Mouse (Mus musculus): Measurements from ENCODE around the gene Cubn.

Gene Cubn

DNA sequence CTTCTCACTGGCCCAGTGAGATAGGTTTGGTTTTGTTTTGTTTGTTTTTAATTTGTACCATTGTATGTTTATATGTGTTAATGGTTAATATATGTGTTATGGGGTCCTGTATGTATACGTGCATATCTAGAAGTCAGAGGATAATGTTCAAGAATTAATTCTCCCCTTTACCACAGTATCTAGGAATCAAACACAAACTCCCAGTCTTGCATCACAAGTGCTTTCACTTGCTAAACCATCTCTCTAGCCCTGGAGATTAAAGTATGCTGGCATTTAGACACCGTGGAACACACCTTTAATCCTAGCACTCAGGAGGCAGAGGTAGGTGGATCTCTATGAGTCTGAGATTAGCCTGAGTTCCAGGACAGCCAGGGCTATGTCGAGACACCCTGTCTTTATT, 83.3 kb downstream of the Cubn start:
- DNase-seq (ENCODE audit: low spot score in 2 of 2) = no peak

DNA sequence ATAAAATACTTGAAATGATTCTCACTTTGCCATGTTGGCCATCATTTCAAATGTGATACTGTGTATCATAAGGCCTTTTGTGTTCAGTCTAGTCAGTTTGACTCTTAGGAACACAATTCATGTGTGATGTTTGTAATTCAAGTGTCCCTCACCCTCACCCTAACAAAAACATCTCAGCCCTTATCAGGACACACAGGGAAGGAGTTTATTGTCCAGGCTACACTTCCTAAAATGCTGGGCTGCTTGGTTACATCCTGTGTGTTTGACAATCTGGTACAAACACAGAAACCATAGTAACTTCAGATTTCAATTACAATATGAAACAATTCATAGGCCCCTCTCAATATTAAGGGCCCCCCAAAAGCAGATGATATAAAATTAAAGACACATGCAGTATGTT, 83.9 kb downstream of the Cubn start:
- DNase-seq (ENCODE audit: low spot score in 2 of 2) = no peak

DNA sequence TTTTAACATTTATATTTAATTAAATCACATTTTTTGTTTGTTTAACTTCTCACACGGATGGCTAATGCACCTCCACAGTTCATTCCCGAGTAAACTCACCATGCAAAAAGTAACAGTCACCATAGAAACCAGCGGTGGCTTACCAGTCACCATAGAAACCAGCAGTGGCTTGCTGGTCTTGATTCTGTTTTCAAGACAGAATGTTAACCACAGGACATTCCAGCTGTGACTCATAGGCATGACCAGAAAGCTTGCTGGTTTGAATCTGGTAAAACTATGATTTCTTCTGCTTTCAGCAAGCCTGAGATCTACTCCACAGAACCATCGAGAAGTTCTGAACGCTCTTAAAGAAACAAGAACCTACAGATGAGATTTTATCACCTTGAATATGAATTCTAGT, 84.3 kb downstream of the Cubn start:
- peak; percentile 55 to 62 for DNase-seq (ENCODE audit: low spot score in 2 of 2)

DNA sequence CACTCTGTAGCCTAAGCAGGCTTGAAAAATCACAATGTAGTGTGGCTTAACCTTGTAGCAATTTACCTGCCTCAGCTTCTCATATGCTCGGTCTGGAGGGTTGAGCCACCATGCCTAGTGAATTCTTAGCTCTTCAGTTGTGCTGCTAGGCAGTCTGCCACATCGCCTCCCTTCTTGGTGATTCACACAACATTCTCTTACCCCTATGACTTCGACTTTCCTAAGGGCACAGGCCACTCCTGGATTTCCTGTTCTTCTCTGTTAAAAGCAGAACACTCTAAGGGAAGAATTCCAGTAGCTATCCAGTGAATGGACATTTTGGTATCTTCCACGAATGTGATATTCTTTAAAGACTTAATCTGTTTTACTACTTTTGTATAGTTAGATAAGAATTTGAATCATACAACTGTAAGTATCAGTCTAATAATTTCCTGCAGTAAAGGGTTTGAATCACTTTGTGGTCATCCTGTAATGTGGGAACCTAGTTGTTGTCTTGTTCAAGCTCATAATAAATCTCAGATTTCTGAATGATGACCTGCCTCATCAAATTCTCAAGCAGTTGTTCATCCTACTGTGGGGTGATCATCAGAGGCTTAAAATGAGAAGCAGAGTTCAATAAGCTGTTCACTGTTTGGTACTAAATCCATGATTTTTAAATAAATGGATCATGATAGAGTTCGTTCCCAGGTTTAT, 86.5 kb downstream of the Cubn start:
- no peak for DNase-seq (ENCODE audit: low spot score in 2 of 2)

DNA sequence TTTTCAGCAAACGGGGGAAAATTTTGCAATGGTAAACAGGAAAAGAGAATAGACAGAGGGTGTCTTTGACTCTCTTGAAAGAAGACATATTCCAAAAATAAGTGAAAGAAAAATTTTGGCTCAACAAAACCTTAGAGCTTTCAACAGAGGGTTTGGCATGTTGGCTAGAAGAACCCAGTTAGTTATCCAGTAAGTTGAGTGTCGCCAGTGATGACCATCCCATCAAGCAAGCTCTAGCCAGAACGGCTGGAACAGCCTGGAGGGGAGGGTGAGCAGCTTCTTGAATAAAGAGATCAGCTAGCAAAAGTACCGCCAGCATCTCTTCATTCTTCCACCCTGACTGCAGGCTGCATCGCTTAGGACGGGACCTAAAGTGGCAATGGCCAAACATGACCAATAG, 90.8 kb downstream of the Cubn start:
- peak; percentile 57 to 65 for DNase-seq (ENCODE audit: low spot score in 2 of 2)

DNA sequence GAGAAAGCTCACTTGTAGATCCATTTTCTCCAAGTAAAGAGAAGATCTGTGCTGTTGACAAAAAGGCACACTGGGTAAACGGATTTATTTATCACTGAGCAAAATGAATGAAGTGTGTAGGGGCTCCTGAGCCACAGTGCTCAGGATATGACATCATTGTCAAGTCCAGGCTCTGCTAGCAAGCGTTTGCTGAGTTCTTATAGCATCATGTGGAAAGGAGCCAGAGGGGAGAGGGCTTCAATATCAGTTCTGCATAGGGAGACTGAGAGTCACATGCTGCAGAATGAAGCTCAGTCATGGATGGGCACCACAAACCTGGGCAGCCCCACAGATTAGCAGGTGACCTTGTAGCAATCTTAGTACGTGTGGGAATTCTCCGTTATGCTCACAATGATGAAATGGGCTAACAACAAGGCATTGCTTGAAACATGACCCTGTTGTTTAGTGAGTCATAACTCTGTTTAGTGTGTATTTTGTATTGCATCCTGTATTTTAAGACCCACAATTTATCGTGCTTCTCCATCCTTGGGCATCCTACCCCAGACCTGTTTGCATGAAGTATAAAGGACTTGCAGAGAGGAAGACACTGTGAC, 92.0 kb downstream of the Cubn start:
- DNase-seq (ENCODE audit: low spot score in 2 of 2) = no peak

DNA sequence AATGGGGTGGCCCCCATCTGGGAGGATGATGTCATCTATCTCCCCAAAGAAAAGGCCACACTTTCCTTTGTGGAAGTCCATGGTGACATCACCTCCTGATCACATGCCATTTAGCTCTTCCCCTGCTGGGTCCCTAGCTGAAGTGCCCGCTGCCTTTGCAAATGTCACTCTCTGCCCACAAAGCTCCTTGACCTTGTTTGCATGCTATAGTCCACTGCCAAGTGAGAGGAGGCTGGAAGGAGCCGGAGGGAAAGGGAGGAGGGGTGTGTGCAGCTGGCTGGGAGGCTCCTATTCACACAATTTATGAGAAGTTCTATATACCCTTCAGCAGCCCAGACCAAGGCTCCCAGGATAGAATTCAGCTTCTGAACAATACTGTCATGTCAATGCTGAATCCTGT, 92.7 kb downstream of the Cubn start:
- DNase-seq (ENCODE audit: low spot score in 2 of 2) = peak; percentile 74 to 77

DNA sequence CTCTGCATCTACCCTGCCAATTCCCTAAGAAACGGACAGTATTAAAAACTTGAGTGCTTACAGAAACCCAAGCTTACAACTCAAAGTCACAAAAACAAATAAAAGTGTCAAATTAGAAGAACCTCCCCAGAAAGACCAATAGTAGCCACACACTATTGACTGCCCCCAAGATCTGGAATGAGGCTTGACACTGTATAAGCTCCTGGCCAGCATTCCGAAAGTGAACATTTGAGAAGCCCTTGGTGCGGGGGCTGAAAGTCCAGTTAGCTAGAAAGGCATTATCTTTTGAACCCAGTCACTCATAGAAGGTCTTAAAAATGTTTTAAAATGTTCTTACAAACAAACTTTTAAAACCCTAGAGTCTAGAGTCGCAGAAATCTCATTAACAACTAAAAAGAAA, 93.1 kb downstream of the Cubn start:
- no peak for DNase-seq (ENCODE audit: low spot score in 2 of 2)

DNA sequence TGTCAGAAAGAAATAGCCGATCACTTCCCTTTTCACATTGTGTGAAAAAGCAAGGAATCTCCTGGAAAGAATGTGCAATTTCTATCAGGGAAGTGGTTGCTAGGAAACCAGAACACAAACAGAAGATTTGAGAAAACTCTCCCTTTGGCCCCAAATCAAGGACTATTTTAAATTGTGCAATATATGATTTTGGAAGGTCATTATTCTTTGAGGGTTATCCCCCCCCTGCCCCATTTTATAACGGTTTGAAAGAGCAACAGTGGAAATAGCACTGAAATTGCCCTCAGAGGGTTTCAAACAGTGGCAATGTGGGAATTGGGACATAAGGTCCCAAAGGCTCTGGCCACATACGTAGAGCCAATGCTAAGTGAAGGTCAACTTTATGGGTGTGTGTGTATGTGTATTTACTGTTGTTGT, 95.5 kb downstream of the Cubn start:
- peak; percentile 59 to 64 for DNase-seq (ENCODE audit: low spot score in 2 of 2)

DNA sequence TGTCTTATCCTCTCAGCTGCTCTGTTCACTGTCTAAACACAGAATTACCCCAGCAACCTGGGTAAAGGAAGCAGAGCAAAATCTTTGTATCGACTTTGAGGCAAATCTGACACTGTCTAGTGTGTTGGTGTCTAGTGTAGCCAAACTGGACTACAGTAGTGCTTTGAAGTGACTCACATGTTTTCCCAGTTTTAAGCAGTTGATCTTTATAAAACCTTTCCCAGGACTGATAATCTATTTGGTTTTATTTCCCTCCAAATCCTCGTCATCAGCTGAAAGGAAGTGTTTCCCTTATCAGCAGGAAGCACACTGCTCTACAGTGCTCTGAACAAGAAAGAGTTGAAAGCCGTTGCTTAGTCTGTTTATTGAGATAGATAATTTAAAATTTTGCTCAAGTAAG, 100.6 kb downstream of the Cubn start:
- DNase-seq (ENCODE audit: low spot score in 2 of 2) = peak; percentile 55 to 82

DNA sequence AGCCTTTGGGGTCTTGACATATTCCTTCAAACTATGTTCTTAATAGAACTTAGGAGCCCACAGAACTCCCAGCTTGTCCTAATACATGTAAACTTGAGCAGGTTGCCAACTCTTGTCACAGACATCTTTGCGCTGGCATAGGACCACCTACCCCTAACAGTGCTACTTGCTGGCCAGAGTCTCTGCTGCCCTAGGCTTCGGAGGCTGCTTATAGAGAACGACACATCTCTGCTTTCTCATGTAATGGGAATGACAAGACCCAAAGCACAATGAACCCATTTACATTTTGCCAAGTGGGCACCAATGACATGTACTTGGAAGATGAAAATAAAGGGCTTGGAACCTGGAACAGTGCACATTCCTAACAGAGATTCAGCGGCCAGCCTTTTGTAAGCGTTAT, 105.0 kb downstream of the Cubn start:
- no peak for DNase-seq (ENCODE audit: low spot score in 2 of 2)

DNA sequence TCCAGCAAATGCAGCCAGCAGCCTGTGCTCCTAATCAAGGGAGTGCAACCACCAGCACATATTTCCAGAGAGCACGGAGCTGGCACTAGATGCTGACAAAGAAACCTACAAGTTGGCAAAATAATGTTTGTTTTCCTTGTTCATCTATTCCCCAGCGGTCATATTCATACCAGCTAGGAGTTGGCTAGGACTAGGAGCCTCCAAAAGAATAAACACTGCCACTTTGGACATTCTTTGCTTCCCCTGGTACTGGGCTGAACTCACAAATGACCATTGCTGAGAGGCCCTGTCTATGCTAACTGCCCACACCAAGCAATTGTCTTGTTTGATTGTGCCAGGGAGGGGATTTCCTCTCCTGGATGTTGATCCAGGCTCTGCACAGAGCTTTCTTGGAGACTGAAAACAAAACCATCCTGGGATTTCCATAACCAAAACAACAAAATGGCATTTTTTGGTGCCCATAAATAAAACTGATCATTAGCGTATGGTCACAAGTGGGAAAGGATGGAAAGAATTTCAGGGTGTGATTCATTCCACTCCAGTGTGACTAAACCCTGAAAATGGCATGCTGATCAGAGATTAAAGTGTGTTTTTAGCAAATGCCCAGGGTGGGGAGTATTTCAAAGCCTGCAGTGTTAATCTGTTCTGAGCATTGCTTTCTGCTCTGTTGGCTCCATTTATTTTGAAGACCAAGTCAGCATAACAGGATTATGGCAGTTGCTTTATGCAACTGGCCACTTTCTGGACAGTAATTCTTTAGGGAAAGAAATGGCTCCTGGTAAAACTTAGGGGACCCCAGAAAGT, 105.9 kb downstream of the Cubn start:
- no peak for DNase-seq (ENCODE audit: low spot score in 2 of 2)

DNA sequence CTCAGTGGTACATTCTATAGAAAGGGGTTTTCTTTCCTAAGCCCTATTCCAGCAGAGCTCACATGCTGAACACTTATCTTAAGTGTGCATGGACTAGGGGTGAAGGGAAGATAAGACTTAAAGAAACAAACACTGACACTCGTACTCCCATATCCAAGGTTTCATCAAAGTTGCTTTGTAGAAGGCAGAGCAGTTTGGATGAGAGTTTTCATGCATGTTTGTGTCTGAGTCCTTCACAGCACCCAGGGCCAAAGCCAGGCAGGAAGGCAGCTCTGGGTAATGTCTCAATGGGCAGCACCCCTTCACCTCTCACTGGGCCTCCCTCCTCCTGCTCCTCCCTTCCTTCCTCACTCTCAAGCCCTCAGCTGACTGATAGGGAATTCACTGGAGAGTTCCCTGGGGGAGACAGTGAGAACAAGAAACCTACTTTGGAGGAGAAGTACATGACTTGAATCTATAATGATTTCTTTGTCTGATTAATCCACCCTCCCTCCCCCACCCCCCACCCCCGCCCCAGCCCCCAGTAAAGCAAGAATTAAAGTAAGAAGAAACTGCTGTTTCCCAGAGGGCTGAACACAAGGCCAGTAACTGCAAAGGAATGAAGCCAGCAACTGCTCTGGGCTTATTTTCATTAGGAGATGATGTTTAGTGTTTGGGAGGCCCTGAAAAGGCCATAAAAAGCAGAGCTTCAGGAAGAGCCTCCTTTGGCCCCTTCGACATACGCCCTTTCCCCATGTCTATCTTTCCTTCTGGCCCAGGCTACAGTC, 106.7 kb downstream of the Cubn start:
- DNase-seq (ENCODE audit: low spot score in 2 of 2) = peak; percentile 75 to 79

DNA sequence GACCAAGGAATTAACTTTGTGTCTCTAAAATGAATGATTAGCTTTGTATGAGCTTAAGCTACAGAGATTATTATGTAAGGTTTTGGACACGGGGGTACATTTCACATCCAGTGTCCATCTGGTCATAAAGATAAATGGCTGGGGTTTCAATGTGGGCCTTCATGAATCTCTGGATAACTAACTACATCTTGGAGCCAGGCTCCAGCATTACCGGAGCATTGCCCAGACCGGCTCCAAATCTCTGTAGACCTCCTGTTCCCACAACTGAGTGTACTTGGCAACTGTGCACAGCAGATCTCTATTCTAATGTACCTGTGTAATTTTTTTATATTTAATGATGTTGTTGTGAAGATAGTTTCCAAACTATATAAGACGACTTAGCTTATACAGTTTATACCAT, 115.4 kb downstream of the Cubn start:
- no peak for DNase-seq (ENCODE audit: low spot score in 2 of 2)

DNA sequence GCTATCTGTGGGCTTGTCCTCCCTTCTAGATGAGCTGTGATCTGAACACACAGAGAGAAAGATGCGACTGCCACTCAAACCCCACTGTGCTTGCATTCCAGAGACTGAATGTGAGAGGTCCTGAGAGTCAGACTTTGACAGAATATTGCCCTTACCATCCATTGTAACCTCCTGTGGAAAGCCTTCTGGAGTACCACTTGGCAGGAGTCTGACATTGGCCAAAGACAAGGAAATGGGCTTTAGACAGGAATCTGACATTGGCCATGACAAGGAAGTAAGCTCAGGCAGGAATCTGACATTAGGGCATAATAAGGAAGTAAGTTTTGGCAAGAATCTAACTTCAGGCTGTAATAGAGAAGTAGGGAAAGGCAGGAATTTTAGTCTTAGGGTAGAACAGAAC, 118.3 kb downstream of the Cubn start:
- peak in 1 of 2 experiments; percentile 24 for DNase-seq (ENCODE audit: low spot score in 2 of 2)

DNA sequence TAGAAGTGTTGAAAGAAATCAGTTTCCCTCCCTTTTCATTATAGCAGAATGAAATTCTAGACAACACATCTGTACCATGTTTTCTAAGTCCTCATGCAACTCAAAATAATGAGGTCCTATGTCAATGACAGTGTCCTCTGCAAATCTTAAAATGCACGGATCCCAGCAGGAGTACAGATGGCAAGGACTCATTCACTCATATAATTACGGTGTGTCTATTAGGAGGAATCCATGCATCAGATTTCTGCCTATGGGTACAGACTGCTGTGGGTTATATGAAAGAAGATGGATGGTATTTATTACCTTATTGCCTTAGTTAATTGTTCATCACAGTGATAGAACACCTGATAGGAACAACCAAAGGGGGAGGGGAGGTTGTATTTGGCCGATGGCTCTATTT, 118.8 kb downstream of the Cubn start:
- DNase-seq (ENCODE audit: low spot score in 2 of 2) = no peak

DNA sequence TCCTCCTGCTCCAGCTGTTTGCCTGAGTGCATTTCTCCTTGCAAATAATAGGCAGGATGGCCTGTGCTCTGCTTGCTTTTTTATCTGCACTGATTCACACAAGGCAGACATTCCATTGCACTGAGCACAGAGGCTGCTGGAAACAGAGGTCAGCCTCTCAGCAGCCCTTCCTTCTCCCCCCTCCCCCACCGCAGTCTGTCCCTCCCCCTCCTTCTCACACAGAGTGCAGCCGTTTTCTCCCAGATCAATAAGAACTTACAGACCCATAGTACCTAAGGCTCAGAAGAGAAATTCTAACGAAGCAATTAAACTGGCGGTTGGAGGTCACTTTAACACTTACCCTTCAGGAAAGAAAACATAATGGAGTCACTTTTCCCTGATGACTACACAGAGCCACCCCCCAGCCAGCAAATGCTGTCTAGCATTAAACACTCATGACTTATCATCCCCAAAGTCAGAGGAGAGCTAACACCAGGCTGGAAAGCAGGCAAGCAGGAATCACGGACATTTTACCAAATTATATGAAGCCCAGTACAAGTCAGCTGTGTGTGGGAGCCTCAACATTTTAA, 119.3 kb downstream of the Cubn start:
- DNase-seq (ENCODE audit: low spot score in 2 of 2) = peak; percentile 75 to 86

DNA sequence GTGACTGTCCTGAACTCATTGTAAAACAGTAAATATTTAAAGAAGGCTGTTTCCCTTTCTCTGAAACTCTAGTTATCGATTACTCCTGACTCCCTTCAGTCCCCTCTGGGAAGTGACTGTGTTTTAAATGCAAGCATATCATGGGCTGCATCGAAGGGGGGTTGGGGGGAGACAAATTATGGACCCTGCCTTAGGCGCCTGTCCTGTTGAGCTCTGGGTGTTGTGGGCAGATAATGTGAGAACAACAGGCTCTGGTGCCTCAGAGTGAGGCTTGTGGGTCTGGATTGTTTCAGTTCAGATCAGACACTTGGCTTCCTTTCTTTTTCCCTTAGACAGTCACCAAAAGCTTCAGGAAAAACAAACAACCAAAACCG, 119.8 kb downstream of the Cubn start:
- DNase-seq (ENCODE audit: low spot score in 2 of 2) = no peak

DNA sequence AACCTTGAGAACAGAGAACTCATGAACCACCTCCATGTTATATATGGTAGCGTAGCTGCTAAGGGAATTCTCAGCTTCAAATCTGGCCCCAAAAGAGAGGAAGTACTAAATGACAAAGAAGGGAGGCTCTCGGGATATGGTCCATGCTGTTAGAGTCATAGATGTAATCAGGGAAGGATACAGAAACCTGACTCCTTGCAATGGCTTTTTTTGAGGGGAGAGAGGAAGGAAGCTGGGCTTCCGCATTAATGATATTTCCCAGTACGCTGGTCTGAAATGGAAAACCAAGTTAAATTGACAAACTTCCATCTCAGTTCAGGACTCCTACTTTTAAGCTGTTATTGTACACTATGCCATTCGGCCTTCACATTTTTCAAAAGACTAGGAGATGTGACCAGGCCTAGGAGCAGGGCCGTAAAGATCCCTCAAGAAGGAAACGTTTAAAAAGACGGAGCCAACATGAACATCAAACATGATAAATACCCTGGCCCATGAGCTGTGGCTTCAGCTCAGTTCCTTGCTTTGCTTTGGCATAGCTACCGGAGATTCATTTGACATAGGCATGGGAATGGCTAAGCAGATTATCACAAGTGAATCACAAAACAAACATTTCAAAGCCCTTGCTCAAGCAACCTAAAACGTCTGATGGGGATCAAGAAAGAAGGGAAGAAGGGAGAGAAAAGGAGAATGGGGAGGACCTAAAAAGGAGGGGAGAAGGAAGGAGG, 120.4 kb downstream of the Cubn start:
- DNase-seq (ENCODE audit: low spot score in 2 of 2) = peak; percentile 32 to 47

DNA sequence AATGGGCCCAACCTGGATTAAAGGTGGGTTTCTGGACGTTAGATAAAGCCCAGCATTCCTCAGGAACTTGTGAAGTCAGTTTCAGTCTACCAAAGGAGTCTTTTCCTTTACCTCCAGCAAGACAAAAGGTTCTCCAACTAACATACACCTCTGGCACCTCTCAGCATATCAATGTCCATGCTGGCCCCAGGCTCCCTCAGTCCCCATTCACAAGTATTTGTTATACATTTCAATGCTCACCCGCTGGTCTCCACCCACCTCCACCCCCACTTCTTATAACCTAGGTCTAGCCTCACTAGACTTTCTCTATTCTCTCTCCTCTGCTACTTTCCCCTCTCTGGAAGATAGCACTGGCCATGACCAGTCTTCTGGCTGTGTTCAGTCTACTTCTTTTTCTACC, 121.1 kb downstream of the Cubn start:
- DNase-seq (ENCODE audit: low spot score in 2 of 2) = no peak

DNA sequence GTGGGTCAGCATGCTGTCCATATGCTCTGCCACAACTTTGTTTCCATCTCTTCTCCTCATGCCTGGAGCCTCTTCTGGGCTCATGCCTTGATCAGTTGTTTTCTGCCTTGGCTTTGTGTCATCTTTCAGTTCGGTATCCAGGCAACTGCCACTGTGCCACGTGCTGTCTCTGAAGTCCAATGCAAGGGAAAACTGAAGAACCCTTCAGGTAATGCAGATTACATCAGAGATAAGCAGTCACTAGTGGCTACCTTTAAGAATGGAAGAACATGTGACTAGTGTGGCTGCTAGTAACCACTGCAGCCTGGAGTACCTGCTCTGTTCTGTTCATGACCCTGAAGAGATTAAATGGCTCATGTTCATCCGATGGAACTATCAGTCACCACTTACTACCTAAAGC, 123.1 kb downstream of the Cubn start:
- DNase-seq (ENCODE audit: low spot score in 2 of 2) = no peak
